Mouse (Mus musculus) adrenal gland, postnatal 25 days (tissue): ENCODE measurements around the gene Il19. TPM values are rescaled to one million over a fixed set of nuclear protein-coding genes. Genes with fewer than 3 reads are reported as not detected.

Source experiments
- DNase-seq: peaks from one replicate; pipeline ENCODE4 v3.0.0; 2021; ENCODE audit warnings: mixed read lengths
- long read RNA-seq: library from polyadenylated mRNA; stranded (forward); transcript quantifications from one replicate; pipeline ENCODE4 v2.0.0, GENCODE M21; 2021
- total RNA-seq: library from RNA; stranded (reverse); gene quantifications from 2 replicates; pipeline ENCODE4 v1.2.3, GENCODE M21; 2021

Il19 gene
- not detected in 2 replicates for total RNA-seq
- long read RNA-seq: 0 reads

GRCm38 (mm10) chr1:130940065-130940687 is at the start of gene Il19:
TSS of gene Il19 (minus strand) at chr1:130940115.
- DNase-seq: no peak

DNA sequence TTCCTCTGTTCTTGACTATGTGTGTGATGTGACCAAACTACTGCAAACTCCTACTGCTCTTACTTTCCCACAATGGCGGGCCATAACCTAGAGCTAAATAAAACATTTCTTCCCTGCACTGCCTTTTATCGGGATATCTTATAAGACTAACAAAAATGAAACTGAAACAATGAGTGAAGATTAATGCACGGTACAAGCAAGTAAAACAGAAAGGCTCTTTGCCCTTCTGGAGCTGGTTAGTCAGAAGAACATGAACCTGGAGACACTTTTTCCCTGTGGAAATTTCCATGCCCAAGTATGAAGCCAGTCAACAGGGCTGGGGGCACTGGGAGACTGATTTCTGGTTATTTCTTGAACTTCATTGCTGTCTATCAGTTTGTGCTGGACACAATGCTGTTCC is 49.4 kb upstream of the Il19 start:
- no peak for DNase-seq

- no peak for DNase-seq
Observed at GRCm38 (mm10) chr1:130987418-130987817, 47.5 kb upstream of the Il19 start.

GRCm38 (mm10) chr1:130987001-130987400 is 47.1 kb upstream of the Il19 start:
- no peak for DNase-seq

DNA sequence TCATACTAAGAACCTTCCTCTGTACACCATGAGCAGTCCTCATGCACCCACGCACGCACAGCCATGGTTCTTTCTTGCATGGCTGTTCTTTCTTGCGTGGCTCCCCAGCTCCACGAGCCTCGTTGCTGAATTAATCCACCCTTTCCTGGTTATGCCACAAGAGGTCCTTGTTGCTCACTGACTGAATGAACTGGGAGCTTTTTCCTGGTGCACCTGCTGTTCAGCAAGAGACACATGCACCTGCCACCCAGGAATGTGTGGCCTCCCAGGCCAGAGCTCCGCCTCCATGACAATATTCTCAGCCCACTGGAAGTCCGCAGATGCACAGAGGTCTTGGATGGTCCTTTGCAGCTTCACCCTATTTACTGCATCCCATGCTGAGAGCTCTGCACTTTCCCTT is 44.5 kb upstream of the Il19 start:
- DNase-seq: no peak

GRCm38 (mm10) chr1:130979455-130979854 is 39.5 kb upstream of the Il19 start:
- DNase-seq: peak; percentile 35

- no peak for DNase-seq
Observed at GRCm38 (mm10) chr1:130963891-130964290, 24.0 kb upstream of the Il19 start.

DNA sequence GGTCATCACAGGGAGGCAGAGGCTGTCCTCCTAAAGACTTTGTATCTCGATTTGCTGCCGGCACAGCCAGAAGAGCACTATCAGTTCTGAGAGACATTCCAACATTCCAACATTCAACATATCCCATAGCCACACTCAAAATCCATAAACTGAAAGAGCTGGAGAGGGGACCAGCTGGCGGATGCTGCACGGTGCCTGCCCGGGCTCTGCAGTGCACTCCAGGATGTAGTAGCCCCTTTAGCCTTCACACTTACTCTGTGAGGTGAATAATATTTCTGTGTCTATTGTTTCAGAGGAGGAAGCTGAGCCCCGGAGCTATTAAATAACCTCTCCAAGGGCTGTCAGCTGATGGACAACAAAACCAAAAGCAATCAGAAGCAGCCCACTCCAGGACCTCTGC is 7.0 kb upstream of the Il19 start:
- DNase-seq: no peak

DNA sequence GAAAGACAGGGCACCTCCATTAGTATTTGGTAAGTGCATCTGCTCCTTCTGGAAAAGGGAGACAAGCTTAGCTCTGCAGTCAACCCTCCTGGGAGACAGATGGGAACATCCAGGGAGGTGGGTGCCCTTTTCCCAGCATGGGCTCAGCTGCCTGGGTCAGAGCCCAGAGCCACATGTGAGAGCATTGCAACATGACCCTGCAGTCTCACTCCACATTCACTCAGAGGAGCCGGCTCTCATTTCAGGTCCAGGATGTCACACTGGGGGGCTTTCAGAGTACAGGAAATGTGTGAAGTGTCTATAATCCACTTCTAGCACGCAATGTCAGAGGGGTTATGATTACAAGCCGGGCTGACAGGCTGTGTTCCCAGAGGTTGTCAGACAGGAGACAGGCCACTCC is 1.9 kb upstream of the Il19 start:
- no peak for DNase-seq

DNA sequence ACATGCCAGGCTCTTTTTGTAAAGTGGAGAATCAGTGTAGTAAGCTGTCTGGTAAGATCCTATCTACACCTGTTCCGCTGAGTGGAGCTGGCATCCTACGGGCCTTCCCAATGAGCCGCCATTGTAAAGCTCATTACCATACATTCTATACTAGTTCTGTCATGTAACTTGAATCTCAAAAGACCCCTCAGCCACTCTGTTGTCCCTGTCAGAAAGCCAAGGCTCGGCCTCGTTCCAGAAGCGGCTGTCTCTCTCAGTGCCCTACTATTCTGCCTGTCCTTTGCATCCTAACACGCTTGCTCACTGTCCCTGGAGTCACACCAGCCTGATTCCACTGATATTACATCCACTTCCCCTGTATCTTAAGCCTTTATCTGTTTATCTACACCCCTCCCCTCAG is 1.7 kb downstream of the Il19 start:
- DNase-seq: no peak

- DNase-seq: no peak
Observed at GRCm38 (mm10) chr1:130937170-130937569, 2.7 kb downstream of the Il19 start.

GRCm38 (mm10) chr1:130936351-130936750 is 3.6 kb downstream of the Il19 start:
- DNase-seq: no peak

- DNase-seq: no peak
Observed at GRCm38 (mm10) chr1:130926484-130926883, 13.4 kb downstream of the Il19 start.

DNA sequence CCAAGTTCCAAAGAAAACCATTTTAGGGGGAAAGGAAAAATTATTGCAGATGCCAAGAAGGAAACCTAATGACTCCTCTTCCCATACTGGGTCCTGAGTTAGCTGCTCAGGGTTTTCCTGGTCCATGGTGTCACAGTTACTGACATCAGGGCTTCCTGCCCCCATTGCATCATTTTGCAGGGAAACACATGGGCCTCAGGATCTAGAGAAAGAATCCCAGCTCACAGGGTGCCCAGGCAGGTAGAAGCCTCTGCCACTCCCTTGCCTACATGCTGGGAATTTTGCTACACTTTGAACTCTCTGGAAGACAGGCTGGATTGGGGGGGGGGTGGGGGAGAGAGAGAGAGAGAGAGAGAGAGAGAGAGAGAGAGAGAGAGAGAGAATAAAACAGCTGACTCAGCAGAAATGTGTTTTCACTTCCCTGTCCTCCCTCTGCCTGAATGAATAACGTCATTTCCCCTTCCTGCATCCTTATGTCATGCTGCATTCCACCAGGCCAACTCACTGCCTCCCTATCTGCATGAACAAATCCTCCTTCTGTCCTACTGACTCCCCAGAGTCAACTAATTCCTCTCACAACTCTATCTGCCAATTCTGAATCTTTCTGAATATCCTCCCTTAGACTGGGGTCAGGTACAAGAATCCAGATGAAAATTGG is 21.5 kb downstream of the Il19 start:
- no peak for DNase-seq

- DNase-seq: no peak
Observed at GRCm38 (mm10) chr1:130911401-130912010, 28.4 kb downstream of the Il19 start, which contains the start of gene Il20. TSS of gene Il20 (minus strand) at chr1:130911451.

GRCm38 (mm10) chr1:130902505-130902904 is 37.4 kb downstream of the Il19 start:
- no peak for DNase-seq

DNA sequence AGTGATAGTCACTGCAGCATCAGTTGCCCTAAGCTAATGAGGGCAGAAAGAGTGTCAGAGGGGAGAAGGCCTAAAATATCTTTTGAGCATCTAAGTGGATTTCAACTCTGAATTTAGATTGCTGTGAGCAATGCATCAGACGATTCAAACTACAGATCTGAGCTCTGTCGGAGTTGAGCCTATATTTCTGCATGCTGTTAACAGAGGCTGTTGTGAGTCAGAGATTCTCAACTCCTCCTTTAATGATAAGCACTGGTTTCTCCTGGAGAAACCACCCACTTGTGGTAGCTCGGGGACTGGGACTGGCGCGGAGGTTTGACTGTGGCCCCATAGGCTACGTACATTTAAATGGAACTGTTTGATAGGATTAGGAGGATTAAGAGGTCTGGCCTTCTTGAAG is 45.4 kb downstream of the Il19 start:
- DNase-seq: no peak

- DNase-seq: no peak
Observed at GRCm38 (mm10) chr1:130893329-130894040, 46.4 kb downstream of the Il19 start.

DNA sequence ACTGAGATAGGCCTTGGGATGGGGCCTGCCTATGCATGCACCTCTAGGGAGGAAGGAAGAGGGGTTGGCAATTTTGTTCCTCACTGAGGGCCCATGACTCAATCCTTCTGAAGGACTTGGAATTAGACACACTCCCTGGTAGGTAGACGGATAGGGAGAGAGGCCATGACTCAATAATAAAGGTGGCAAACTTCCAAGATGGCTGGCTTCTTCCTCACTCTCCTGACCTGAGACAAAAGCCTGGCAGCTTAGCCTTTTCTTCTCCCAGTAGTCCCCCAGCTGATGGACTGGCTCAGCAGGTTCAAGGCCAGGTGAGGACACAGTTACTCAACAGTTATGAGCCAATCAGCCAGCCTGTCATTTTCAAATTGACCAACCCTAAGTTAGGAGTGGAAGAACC is 47.5 kb downstream of the Il19 start:
- peak; percentile 41 for DNase-seq

DNA sequence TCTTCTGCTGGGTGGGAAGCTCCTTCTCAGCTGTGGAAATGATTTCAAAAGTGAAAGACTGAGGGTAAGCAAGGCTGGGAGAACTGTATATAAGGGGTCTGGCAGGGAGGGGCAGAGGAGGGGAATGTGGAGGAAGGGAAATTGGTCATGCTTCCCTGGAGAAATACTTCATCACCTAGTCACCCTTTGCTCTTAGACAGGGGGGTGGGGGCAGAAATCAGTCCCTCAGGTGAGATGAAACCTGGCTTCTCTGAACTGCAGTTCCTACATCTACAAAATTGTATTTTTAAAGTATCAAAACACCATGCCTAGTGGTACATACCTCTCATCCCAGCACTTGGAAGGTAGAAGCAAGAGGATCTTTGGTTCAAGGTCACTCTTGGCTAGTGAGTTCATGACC is 52.6 kb downstream of the Il19 start, which contains the start of gene Il24:
Gene Il24, minus strand, starts transcription at position 101 of the 400 bp plus-strand sequence.
- DNase-seq: no peak

- no peak for DNase-seq
Observed at GRCm38 (mm10) chr1:130883146-130883545, 56.8 kb downstream of the Il19 start.
